Mouse (Mus musculus) limb, embryonic 15.5 days (tissue): ENCODE data around the gene N4bp2. TPM values are rescaled to one million over a fixed set of nuclear protein-coding genes. Genes with fewer than 3 reads are reported as not detected.
"Not testable (repeated sequence)": the region's sequence is repeated elsewhere in the genome, so short reads cannot be mapped to it uniquely, and the experiment has no call there.

Experiments
- ATAC-seq: fragments of 200-750 bp; cut with Nextera tagmentation; 2 replicates; pipeline ENCODE4 v1.8.0; 2017; ENCODE audit warnings: low read depth, moderate TSS enrichment; ENCODE audit not compliant: insufficient number of reproducible peaks, low FRiP score, low TSS enrichment
- H3K27ac ChIP-seq: fragments of 300-500 bp; sonication (generic); 2 replicates; pipeline ENCODE4 v1.5.1; 2015; ENCODE audit warnings: moderate library complexity, mild to moderate bottlenecking, inconsistent platforms
- H3K27me3 ChIP-seq: fragments of 300-500 bp; sonication (generic); 2 replicates; pipeline ENCODE4 v1.6.1; 2015; ENCODE audit warnings: inconsistent platforms
- H3K36me3 ChIP-seq: fragments of 300-500 bp; sonication (generic); 2 replicates; pipeline ENCODE4 v1.6.1; 2015; ENCODE audit warnings: inconsistent platforms
- H3K4me1 ChIP-seq: fragments of 300-500 bp; sonication (generic); 2 replicates; pipeline ENCODE4 v1.6.1; 2015; ENCODE audit warnings: inconsistent platforms
- H3K4me2 ChIP-seq: fragments of 300-500 bp; sonication (generic); 2 replicates; pipeline ENCODE4 v1.6.1; 2015; ENCODE audit warnings: mild to moderate bottlenecking, inconsistent platforms
- H3K4me3 ChIP-seq: fragments of 300-500 bp; sonication (generic); 2 replicates; pipeline ENCODE4 v1.5.1; 2015; ENCODE audit warnings: mild to moderate bottlenecking, inconsistent platforms
- H3K9ac ChIP-seq: fragments of 300-500 bp; sonication (generic); 2 replicates; pipeline ENCODE4 v1.6.1; 2015; ENCODE audit warnings: inconsistent platforms
- H3K9me3 ChIP-seq: fragments of 300-500 bp; sonication (generic); 2 replicates; pipeline ENCODE4 v1.6.1; 2016; ENCODE audit warnings: inconsistent platforms
- WGBS: fragments of 180-500 bp; shearing (Covaris S2); methylation state at CpG from one replicate; pipeline ENCODE4 v1.1.7; 2015; 5-methylcytosine and 5-hydroxymethylcytosine counted together
- polyA plus RNA-seq: library from polyadenylated mRNA; unstranded; fragments of >200 nt; fragmentation: Nextera tagmentation; extraction: Ambion mirVana; gene quantifications from 2 replicates; pipeline ENCODE4 v1.2.1, GENCODE M21; 2015

N4bp2 gene
- polyA plus RNA-seq, 1 experiment from 2014 or later = 23.0 TPM

GRCm38 (mm10) chr5:65768007-65768406, 4.7 kb downstream of the N4bp2 start:
- WGBS = 82% methylated on average over 5 of the region's 5 CpGs
- Histone ChIP-seq H3K9ac (no peak overlapping the region), H3K4me3 (no peak overlapping the region), H3K9me3 (no peaks in the 10 kb centered on the region), H3K27me3 (no peaks in the 10 kb centered on the region), H3K4me1 (peaks cover 5% of the 10 kb centered on the region; the same call in 1 of the 2 replicates), H3K36me3 (peaks cover 2% of the 10 kb centered on the region; the same call in 1 of the 2 replicates), H3K27ac (no peak overlapping the region), H3K4me2 (no peak overlapping the region)
- ATAC-seq = no peak

- Histone ChIP-seq H3K4me1 (peaks cover 5% of the 10 kb centered on the region; the same call in 1 of the 2 replicates), H3K36me3 (peaks cover 6% of the 10 kb centered on the region), H3K9ac (no peak overlapping the region), H3K27me3 (no peaks in the 10 kb centered on the region), H3K4me3 (no peak overlapping the region), H3K27ac (no peak overlapping the region), H3K4me2 (no peak overlapping the region), H3K9me3 (no peaks in the 10 kb centered on the region)
- 93% methylated on average over 7 of the region's 7 CpGs for WGBS
- no peak for ATAC-seq
These were observed 6.7 kb downstream of the N4bp2 start for GRCm38 (mm10) chr5:65770065-65770464.

- WGBS = 91% methylated on average over 4 of the region's 4 CpGs
- Histone ChIP-seq H3K4me3 (no peak overlapping the region), H3K4me1 (peaks cover 2% of the 10 kb centered on the region; the same call in 1 of the 2 replicates), H3K36me3 (peaks cover 7% of the 10 kb centered on the region), H3K9ac (no peak overlapping the region), H3K9me3 (no peaks in the 10 kb centered on the region), H3K27me3 (no peaks in the 10 kb centered on the region), H3K27ac (no peak overlapping the region), H3K4me2 (no peak overlapping the region)
- ATAC-seq = no peak
These were observed 7.2 kb downstream of the N4bp2 start for GRCm38 (mm10) chr5:65770493-65770892.

GRCm38 (mm10) chr5:65773957-65774356, 10.6 kb downstream of the N4bp2 start:
- not testable (repeated sequence) for H3K27ac ChIP-seq, H3K4me2 ChIP-seq, H3K9me3 ChIP-seq, H3K27me3 ChIP-seq, H3K9ac ChIP-seq, H3K4me1 ChIP-seq, ATAC-seq, H3K4me3 ChIP-seq
- peaks cover 27% of the 10 kb centered on the region for H3K36me3 ChIP-seq
- 95% methylated on average over 3 of the region's 3 CpGs for WGBS

GRCm38 (mm10) chr5:65776166-65776565, 12.8 kb downstream of the N4bp2 start:
- Histone ChIP-seq H3K4me2 (no peak overlapping the region), H3K4me1 (no peaks in the 10 kb centered on the region), H3K9ac (no peak overlapping the region), H3K27me3 (no peaks in the 10 kb centered on the region), H3K9me3 (no peaks in the 10 kb centered on the region), H3K4me3 (no peak overlapping the region), H3K36me3 (peaks cover 40% of the 10 kb centered on the region), H3K27ac (no peak overlapping the region)
- WGBS = 83% methylated on average over 4 of the region's 4 CpGs
- no peak for ATAC-seq

GRCm38 (mm10) chr5:65776907-65777306, 13.6 kb downstream of the N4bp2 start:
- WGBS = 95% methylated on average over 3 of the region's 3 CpGs
- no peak for ATAC-seq

GRCm38 (mm10) chr5:65778986-65779385, 15.7 kb downstream of the N4bp2 start:
- H3K27me3 ChIP-seq, H3K4me3 ChIP-seq, H3K4me1 ChIP-seq, H3K27ac ChIP-seq, H3K9me3 ChIP-seq, H3K4me2 ChIP-seq, ATAC-seq, H3K9ac ChIP-seq: not testable (repeated sequence)
- H3K36me3 ChIP-seq = peaks cover 58% of the 10 kb centered on the region
- 93% methylated on average over 4 of the region's 4 CpGs for whole genome bisulfite sequencing

More at GRCm38 (mm10) chr5:65776907-65777306, 13.6 kb downstream of the N4bp2 start:
- Histone ChIP-seq H3K4me2 (no peak overlapping the region), H3K4me1 (no peaks in the 10 kb centered on the region), H3K27me3 (no peaks in the 10 kb centered on the region), H3K4me3 (no peak overlapping the region), H3K27ac (no peak overlapping the region), H3K36me3 (peaks cover 46% of the 10 kb centered on the region), H3K9ac (no peak overlapping the region), H3K9me3 (no peaks in the 10 kb centered on the region)

GRCm38 (mm10) chr5:65779401-65780063, 16.2 kb downstream of the N4bp2 start:
- Histone ChIP-seq H3K27ac (no peak overlapping the region), H3K9ac (no peak overlapping the region), H3K36me3 (peaks cover 58% of the 10 kb centered on the region), H3K27me3 (no peaks in the 10 kb centered on the region), H3K4me3 (no peak overlapping the region), H3K4me1 (no peaks in the 10 kb centered on the region), H3K9me3 (no peaks in the 10 kb centered on the region), H3K4me2 (no peak overlapping the region)
- ATAC-seq = no peak
- WGBS = 83% methylated on average over 3 of the region's 3 CpGs

- WGBS = 84% methylated on average over 5 of the region's 5 CpGs
- no peak for ATAC-seq
These were observed 17.9 kb downstream of the N4bp2 start for GRCm38 (mm10) chr5:65781147-65781715.

GRCm38 (mm10) chr5:65781769-65782715, 18.7 kb downstream of the N4bp2 start:
- Histone ChIP-seq H3K4me1 (no peaks in the 10 kb centered on the region), H3K36me3 (peaks cover 55% of the 10 kb centered on the region), H3K27me3 (no peaks in the 10 kb centered on the region), H3K4me2 (no peak overlapping the region), H3K9ac (no peak overlapping the region), H3K9me3 (no peaks in the 10 kb centered on the region), H3K27ac (no peak overlapping the region), H3K4me3 (no peak overlapping the region)
- no peak for ATAC-seq
- WGBS = 87% methylated on average over 13 of the region's 13 CpGs

More at GRCm38 (mm10) chr5:65781147-65781715, 17.9 kb downstream of the N4bp2 start:
- Histone ChIP-seq H3K9me3 (no peaks in the 10 kb centered on the region), H3K27ac (no peak overlapping the region), H3K27me3 (no peaks in the 10 kb centered on the region), H3K9ac (no peak overlapping the region), H3K4me3 (no peak overlapping the region), H3K36me3 (peaks cover 57% of the 10 kb centered on the region), H3K4me2 (no peak overlapping the region), H3K4me1 (no peaks in the 10 kb centered on the region)

- H3K9ac ChIP-seq = no peak overlapping the region
- ATAC-seq = no peak
- H3K9me3 ChIP-seq = no peaks in the 10 kb centered on the region
- H3K27me3 ChIP-seq = no peaks in the 10 kb centered on the region
- no peaks in the 10 kb centered on the region for H3K4me1 ChIP-seq
- H3K27ac ChIP-seq = no peak overlapping the region
- H3K36me3 ChIP-seq = peaks cover 56% of the 10 kb centered on the region
- H3K4me2 ChIP-seq = no peak overlapping the region
- H3K4me3 ChIP-seq = no peak overlapping the region
- WGBS = 68% methylated on average over 16 of the region's 16 CpGs
These were observed 27.4 kb downstream of the N4bp2 start for GRCm38 (mm10) chr5:65790604-65791225.
